Mouse (Mus musculus) ovary, adult 2 months (tissue): Measurements from ENCODE around the gene Dtx3. TPM values are rescaled to one million over a fixed set of nuclear protein-coding genes. Genes with fewer than 3 reads are reported as not detected.

Source experiments
- polyA plus RNA-seq: library from polyadenylated mRNA; depleted of rRNA; stranded (reverse); fragments of >200 nt; gene quantifications from 2 replicates; pipeline ENCODE4 v1.2.3, GENCODE M21; 2012; rRNA removed

The Dtx3 gene
- polyA plus RNA-seq: 262 and 306 TPM in 2 replicates

DNA sequence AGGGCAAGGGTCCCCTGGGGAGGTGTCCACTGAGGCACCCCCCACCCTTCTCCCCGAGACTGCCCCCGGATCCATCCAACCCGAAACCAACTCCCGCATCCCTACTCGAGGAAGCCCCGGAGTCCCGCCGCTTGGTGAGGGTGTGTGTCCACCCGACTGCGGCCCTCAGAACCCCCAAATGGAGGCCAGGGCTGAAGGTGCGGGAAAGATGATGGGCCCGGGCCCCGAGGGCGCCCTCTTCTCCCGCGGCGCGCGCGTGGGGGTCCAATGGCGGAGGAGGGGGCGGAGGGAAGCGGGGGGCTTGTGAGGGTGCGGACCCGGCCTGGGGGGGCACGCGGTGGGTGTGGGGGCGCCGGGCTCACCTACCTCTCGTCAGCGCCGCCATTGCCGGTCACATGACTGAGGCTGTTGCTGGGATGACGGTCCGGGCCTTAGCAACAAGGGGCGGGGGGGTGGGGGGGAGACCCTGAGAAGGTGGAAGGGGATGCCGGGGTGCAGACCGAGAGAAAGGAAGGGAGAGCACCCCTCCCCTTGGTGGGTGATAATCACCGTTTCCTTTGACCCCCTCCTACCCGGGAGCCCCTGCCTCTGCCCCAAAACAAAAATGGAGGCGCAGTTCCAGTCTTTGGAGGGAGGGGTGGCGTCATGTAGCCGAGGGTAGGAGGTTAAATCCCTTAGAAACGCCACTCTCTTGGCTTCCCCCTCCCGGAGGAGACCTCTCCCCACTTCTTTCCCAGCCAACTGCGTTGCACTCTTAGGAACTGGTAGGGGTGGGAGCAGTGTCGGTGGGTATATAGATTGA is at the start of gene Dtx3:
Dtx3 (minus strand) TSS at position 401 of the 802 bp plus-strand sequence.

DNA sequence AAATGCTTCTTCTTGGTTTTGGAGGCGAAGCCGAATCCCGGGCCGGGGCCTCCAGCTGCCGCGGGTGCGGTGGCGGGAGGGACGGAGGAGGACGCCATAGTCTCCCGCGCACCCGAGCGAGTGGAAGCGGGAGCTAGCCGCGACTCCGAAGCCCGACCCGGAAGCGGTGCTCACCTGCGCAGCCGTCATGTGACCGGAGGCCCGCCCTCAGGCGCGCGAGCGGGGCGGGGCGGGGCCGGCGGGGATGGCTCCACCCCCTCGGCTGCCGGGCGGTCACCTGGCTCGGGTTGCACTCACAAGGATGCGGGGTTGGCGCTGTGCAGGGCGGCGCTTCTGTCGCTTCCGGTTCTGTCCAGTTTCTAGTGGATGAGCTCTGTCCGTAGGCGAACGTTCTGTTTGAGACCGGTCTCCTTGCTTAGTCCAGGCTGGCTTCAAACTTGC is 15.9 kb upstream of the Dtx3 start, which contains the start of gene Pip4k2c:
Pip4k2c (minus strand) TSS at position 172 of the 441 bp plus-strand sequence.

DNA sequence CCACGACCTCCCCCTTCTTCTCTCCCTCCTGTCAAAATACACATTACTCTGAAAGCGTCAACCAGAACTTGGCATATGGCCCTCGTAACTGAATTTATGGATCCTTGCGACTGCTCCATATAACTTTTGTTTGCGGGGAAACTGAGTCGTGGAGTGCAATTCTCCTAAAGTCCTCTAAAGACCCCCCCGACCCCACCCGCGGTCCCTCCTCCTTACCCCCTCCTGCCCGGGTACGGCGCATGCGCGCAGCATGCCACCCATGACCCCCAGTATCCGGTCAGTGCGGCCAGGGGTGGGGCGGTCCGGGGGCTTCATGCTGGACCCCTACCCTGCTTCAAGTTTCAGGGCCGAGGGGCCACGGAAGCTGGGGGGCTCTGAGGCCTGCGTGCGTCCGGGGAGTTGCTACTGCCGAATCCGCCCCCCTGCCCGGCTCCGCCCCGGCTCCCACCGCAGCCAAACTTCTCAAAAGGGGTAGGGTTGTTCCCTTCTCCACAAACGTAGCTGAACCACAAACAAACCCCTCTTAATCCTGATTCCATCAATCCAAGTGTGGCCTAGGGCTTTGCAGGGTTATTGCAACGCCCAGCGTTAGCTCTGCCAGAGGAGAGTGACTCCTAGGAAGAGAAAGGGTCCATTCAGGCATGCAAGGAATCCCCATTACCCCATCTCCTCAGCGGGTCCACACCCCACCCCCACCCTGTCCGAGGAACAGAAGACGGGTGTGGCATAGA is 5.7 kb downstream of the Dtx3 start, which contains the start of gene Arhgef25:
Arhgef25 (minus strand) TSS at position 433 of the 731 bp plus-strand sequence.

DNA sequence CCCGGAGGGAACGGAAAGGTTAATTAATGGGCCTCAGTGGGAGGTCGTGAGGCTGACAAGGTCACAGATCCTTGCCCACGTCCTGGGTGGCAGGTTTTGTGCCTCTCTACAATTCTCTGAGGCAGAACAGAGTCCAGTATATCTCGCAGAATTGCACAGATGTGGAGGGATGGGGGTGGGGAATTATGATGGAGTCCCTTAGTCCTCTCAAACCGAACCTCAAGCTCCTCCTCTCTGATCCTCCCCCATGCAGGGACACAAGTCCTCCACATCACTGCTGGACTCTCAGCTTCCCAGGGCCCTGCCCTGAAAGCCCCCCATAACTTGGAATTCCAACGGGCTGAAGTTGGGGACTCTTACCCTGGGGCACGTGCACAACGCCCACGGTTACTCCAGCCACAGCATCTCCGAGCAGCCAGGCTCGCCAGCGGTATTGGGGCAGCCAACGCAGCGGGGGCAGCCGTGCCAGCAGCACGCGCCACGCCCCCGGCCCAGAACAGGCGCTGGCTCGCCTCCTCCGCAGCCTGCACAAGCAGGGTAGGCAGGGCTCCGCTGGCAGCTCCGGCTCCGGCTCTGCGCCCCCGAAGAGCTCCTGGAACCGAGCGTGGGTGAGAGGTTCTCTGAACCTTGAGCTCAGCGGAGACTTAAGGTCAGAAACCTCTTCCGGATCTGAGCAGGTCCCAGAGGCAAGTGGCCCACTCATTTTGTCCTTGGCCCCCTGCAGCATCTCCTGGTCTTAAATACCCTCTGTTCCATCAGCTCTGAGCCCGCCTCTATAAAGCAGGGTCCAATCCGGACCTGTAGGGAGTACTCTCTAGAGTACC is 15.4 kb downstream of the Dtx3 start, which contains the start of gene Slc26a10:
Slc26a10 (minus strand) TSS at position 775 of the 824 bp plus-strand sequence.

DNA sequence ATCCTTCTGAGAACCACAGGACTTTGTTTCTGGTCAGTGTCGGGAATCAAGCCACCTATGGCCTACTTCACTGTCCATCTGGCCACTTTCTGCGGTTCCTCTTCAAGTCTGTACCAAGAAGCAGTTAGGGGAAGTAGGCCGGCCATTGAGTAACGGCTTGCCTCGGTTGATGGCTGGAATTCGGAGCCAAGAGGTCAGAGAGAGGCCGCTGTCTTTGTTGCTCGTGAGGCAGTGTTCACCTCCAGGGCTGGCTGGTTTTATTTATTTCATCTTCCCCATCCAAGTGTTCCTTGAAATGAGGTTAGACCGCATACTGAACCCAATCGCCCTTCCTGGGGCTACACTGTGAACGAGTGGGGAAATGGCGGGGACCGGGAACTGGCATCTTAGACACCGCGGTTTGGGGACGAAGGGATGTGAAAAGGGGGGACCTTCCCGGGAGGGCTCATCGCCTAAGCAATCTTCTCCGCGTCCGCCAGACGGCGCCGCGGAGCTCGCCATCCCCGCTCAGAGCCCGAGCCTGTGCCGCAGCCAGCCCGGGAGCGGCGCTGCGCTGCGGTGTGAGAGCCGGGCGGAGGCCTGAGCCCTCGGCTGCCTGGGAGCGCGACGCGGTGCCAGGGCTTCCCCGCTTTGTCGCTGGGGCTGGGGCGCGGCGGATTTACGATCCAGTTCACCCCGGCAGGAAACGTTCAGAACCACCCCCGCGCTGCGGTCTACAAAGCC is 30.7 kb downstream of the Dtx3 start, which contains the start of gene B4galnt1:
B4galnt1 (plus strand) TSS at position 595 of the 723 bp plus-strand sequence.

Other genes starting within 250 kb of the Dtx3 start
- 152 and 173 TPM in 2 replicates for gene Ctdsp2, start 217.0 kb downstream of the Dtx3 start, polyA plus RNA-seq
- gene Avil, start 195.0 kb downstream of the Dtx3 start, polyA plus RNA-seq: 0.09 and 0.25 TPM in 2 replicates
- 53.1 and 69.5 TPM in 2 replicates for gene Tsfm, start 164.9 kb downstream of the Dtx3 start, polyA plus RNA-seq
- 29.7 and 33.5 TPM in 2 replicates for gene Mettl1, start 154.3 kb downstream of the Dtx3 start, polyA plus RNA-seq
- 0.95 and 1.1 TPM in 2 replicates for gene Eef1akmt3, start 154.2 kb downstream of the Dtx3 start, polyA plus RNA-seq
- gene Cyp27b1, start 147.5 kb downstream of the Dtx3 start, polyA plus RNA-seq: 0.64 and 0.89 TPM in 2 replicates
- gene March9, start 135.5 kb downstream of the Dtx3 start, polyA plus RNA-seq: 19.1 and 27.0 TPM in 2 replicates
- 382 and 484 TPM in 2 replicates for gene Cdk4, start 132.2 kb downstream of the Dtx3 start, polyA plus RNA-seq
- 105 and 119 TPM in 2 replicates for gene Tspan31, start 125.5 kb downstream of the Dtx3 start, polyA plus RNA-seq
- 18.0 and 26.2 TPM in 2 replicates for gene Agap2, start 120.4 kb downstream of the Dtx3 start, polyA plus RNA-seq
- 72.1 and 89.3 TPM in 2 replicates for gene Os9, start 74.6 kb downstream of the Dtx3 start, polyA plus RNA-seq
- gene B4galnt1, start 30.5 kb downstream of the Dtx3 start, polyA plus RNA-seq: 11.4 and 16.1 TPM in 2 replicates
- gene Slc26a10, start 15.1 kb downstream of the Dtx3 start, polyA plus RNA-seq: 2.0 and 2.7 TPM in 2 replicates
- gene Arhgef25, start 5.6 kb downstream of the Dtx3 start, polyA plus RNA-seq: 71.4 and 75.9 TPM in 2 replicates
- gene Pip4k2c, start 15.9 kb upstream of the Dtx3 start, polyA plus RNA-seq: 32.8 and 34.9 TPM in 2 replicates
- gene Kif5a, start 67.6 kb upstream of the Dtx3 start, polyA plus RNA-seq: 6.4 and 7.0 TPM in 2 replicates
- 245 and 250 TPM in 2 replicates for gene Dctn2, start 70.6 kb upstream of the Dtx3 start, polyA plus RNA-seq
- 51.3 and 61.2 TPM in 2 replicates for gene Mbd6, start 93.3 kb upstream of the Dtx3 start, polyA plus RNA-seq
- gene Mars, start 116.1 kb upstream of the Dtx3 start, polyA plus RNA-seq: 78.4 and 101 TPM in 2 replicates
- 6.0 and 7.4 TPM in 2 replicates for gene Arhgap9, start 126.2 kb upstream of the Dtx3 start, polyA plus RNA-seq
- gene Gli1, start 146.2 kb upstream of the Dtx3 start, polyA plus RNA-seq: 51.0 and 51.6 TPM in 2 replicates
- gene Inhbe, start 158.7 kb upstream of the Dtx3 start, polyA plus RNA-seq: not detected in 2 replicates
- gene Inhbc, start 174.7 kb upstream of the Dtx3 start, polyA plus RNA-seq: 0.07 TPM in 1 of 2 replicates, not detected in the other
- gene R3hdm2, start 184.6 kb upstream of the Dtx3 start, polyA plus RNA-seq: 128 and 138 TPM in 2 replicates